Mouse (Mus musculus) embryo, embryonic 11.5 days (tissue): ENCODE data around the gene Cdk5rap3.

ENCODE experiments used
- DNase-seq: peaks from one replicate; pipeline ENCODE4 v3.0.0-alpha.2; 2012; ENCODE audit warnings: low read depth, low spot score

The Cdk5rap3 gene

DNA sequence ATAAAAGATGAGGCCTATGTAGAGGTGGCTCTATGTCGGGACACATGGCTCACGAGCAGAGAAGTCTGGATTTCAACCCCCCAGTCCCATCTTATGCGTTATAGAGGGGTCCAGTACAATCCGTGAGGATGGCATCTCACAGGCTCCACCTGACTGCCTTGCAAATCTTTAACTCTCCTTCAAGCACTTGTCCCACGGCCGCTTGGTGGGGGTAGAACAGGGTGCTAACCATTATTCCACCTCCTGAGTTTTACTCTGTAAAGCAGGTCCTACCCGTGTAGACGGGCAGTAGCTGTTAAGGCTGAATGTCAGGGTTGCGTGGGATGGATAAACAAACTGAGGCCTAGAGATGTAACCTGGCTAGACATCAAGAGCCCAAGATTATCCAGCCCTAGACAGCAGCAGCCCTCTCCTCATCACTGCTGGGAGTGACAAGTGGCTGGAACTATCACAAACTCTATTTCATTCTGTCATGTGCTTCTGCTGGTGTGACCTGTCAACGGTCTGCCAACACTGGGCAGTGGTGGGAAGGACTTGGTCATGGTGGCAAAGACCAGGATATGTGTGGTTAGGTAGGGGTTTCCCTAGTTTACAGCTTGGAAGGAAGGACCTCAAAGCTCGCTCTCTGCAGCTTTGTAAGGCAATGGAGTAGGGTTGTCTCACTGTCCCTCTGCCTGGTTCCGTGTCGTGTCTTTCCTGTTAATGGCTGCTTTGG lies 17.4 kb upstream of the Cdk5rap3 start:
- DNase-seq, result no peak

DNA sequence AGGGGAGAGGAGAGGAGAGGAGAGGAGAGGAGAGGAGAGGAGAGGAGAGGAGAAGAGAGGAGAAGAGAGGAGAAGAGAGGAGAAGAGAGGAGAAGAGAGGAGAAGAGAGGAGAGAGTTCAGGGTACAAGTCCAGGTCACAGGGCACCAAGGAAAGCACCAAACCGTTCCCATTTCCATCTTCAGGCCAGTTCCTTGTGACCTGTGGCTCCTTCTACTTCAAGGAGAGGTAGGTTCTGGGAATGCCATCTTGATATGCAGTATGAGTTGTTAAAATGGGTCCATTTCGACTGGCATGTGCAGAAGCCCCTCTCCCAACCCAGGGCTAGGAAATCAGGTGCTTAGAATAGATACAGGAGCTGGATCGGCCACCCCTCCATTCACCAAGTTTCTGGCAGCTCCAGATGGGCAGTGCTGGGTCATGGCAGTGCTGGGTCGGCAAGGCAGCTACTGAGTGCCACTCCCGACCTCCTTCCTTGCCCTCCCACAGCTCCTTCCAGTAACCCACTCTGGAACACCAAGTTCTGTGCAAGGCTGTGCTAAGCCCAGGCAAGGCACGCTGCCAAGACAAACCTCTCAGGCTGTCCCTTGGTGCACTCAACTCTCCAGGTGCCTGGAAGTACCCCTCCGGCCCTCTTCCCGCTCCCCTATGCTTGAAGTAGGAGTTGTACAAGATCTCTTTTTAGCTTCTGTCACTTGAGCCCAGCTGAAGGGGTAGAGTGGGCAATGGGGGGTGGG lies 15.2 kb upstream of the Cdk5rap3 start:
- no peak for DNase-seq

DNA sequence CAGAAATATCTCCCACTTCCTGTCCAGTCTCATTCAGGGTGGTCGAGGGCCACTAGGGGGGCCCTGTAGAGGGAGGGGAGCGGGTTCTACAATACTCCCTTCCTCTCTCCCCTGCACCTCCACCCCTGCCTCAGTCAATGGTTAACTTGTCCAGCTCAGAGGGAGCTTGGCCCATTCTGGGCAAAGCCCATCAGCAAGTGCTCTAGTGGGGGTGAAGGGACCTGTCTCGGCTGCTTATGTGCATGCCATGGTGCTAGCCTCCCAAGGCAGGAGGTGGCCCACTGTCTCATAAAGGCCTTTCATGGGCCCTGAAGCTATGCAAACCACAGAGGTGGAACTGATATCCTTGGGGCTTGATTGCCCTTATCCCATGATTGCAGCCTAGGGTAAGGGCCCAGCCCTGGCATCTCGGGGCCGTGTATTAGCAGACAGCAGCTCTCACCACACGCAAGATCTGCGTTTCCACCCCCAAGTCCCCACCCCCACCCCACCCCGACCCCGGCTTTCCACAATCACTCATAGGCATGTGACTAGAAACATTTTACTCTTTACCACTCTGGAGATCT lies 13.6 kb upstream of the Cdk5rap3 start:
- no peak for DNase-seq

DNA sequence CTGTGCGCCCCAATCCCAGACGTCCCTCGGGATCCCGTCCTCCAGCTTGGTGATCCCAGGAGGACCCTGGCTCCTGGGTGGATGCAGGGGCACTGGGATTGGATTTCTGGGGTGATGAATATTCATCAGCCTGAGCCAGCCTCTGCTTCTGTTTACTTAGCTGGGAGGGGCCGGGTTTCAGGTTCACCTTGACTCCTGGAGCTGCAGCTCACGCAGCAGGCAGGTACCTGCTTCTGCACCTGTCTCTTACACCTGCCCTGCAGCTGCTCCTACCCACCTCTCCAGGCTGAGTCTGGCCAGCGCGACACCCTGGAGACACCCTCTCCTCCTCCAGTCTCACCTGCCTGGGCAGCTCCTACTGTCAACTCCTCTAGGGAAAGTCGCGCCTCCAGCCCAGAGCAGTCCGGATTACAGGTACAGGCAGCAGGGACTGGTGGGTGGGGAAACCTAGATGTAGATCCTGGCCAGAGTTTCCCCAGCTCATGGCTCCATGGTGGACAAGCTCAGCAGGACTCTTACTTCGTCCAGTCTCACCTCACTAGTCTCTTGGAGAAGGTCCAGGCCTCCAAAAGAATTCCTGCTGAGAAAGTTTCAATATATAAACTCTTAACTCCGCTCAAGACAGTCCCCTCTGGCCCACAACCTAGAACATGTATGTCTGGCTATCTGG lies 12.9 kb upstream of the Cdk5rap3 start:
- DNase-seq, result no peak

DNA sequence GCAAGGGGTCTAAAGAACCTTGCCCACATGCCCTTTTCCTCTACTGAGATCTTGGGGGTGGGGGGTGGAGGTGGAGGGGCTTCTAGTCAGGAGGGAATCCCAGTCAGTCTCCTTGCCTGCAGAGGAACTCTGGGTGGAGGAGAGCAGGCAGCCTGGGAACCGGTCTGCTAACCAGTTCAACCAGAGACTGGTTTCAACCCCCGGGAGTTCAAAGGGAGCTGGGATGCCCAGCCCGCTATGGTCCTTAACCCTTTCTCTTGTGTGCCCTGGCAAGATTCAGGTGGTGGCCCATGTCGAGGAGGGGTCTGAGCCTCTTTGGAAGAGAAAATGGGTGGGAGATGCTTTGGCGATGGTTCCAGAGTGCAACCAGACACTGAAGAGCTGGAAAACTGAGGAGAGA lies 12.4 kb upstream of the Cdk5rap3 start:
- no peak for DNase-seq

DNA sequence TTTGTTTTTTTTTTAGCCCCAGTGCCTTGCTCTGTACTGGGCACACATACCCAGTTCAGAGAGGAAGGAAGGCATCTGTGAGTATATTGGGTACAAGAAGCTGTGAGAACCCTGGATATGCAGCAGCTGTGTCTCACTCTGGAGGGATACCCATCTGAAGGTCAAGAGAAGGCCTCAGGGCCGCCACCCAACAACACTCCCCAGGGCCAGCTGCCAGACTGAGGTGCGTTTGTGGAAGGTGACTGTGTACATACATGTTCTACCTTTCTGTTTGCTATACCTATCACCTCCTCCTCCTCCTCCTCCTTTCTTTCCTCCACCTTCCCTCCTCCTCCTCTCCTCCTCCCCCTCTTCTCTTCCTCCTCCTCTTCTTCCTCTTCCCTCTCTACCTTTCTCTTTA lies 11.8 kb upstream of the Cdk5rap3 start, which contains the start of gene Prr15l:
TSS of gene Prr15l (plus strand) at position 17 of the 400 bp plus-strand sequence.
- no peak for DNase-seq

DNA sequence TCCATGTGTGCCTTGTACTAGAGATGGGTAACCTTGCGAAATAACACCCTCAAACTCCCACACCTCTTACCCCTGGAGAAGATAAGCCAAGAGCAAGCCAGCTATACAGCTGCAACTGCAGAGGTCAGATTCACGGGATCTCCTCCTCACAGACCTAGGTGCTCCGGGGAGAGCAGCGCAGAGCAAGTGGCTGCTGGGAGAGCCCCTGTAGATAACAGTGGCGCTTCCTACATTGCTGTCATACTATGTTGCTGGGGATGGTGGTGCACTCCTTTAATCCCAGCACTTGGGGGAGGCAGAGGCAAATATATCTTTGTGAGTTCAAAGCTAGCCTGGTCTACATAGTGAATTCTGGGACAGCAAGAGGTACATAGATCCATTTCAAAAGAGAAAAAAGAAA lies 10.3 kb upstream of the Cdk5rap3 start:
- no peak for DNase-seq

DNA sequence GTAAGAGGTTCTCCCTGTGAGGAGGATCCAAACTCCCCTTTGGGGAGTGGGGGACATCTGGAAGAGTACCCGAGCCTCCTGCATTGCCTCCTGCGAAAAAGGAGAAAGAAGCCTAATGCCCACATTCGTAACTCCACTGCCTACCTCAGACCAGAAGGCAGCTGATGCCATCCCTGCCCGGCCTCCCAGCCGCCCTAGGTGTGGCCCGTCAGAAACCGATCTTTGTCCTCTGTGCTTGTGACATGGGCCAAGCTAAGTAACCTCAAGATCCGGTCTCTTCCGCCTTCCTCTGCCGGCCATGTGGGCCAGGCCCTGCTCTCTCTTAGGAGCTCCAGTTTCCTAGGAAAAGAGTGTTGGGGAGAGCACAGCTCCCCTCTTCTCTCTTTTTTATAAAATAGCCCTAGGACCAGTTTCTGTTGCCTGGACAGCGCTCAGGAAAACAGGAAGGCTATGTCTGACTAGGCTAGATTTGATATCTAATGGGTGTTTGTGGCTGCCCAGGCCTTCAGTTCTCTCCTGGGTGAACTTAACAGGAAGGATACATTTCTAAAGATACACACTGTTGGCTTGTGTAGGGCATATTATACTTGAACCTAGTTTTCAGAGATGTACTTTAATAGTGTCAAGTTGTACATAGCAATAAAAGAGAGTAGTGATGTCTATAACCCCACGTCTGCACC lies 9.3 kb upstream of the Cdk5rap3 start:
- DNase-seq, result no peak

DNA sequence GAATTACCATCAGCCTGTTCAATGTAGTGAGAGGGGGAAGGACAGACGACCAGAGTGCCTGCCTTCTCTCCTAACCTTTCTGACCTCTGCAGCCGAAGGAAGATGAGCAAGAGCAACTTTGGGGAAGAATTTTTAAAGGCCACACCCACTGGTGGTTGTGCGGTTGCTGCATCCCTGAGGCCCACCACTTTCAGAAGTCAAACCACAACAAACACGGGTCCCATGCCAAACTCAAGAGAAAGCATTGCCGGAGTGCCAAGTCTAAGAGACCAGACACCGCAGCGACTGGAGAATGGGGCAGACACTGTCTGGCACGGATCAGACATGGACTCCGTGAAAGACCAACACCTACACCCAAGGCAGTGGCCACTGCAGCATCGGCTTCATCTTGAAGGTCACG lies 8.6 kb upstream of the Cdk5rap3 start:
- DNase-seq, result no peak

DNA sequence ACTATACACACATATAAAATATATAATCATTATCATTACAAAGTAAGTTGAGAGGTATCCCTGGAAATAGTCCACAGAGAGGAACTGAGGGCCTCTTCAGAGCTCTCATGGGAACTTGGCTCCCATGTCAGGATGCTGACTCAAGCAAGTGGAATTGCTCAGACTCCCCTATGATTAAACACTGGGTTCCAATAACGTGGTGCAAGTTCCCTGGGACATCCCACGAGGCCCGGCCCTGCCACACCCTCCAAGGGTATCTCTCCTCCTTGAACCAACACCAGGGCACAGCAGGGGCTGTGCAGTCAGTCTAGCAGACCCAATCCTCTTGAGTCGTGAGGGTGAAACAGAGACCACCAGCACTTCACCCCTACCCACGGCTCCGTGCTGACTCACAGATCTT lies 2.7 kb upstream of the Cdk5rap3 start:
- no peak for DNase-seq

DNA sequence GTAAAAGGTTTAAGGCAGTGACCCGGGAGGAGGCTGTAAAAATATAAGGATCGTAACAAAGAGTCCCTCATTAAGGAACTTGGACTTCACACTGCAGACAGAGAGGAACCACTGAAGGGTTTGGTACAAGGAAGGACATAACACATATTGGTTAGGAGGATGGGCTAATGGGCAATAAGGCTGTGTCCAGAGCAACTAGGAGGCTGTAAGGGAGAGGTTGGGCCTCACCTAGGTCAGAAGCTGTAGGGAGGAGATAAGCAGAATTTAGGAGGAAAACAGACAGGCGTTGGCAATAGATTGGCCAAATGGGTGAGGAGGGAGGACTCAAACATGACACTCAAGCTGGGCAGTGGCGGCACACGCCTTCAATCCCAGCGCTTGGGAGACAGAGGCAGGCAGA lies 1.1 kb upstream of the Cdk5rap3 start:
- DNase-seq, result no peak

DNA sequence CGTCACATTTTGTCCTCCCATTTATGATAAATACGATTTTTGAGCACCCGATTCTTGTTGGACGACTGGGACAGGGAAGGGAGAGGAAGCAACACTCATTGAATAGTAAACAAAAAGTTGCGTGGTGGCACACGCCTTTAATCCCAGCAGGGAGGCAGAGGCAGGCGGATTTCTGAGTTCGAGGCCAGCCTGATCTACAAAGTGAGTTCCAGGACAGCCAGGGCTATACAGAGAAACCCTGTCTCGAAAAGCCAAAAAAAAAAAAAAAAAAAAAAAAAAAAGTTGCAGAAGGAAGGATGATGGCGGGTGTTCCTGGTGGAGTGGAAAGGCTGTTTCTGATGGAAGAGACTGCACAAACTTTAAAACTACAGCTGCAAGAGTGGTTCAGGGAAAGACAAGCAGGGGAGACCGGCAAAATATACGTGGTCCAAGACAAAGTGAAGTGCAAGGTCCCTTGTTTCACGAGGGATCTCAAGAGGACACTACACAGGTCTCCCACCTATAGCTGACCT lies 645 bp upstream of the Cdk5rap3 start:
- no peak for DNase-seq

DNA sequence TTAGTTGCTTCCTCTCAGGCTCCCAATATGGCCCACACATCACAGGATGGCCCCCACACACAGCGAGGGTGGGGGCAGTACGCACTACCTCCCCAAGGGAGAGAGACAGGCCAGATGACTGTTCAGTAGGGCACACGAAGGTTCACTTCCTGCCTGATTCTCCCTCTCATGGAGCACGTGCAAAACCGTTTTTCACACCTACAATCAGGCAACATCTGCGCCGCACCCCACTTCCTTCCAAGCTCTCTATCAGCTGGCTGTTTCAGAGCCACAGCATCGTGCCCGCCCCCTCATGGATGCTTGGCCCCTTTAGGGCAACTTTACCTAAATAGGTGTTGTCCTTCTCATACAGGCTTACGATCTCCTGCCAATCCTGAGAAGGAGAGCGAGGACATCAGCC lies 3.6 kb downstream of the Cdk5rap3 start:
- no peak for DNase-seq

DNA sequence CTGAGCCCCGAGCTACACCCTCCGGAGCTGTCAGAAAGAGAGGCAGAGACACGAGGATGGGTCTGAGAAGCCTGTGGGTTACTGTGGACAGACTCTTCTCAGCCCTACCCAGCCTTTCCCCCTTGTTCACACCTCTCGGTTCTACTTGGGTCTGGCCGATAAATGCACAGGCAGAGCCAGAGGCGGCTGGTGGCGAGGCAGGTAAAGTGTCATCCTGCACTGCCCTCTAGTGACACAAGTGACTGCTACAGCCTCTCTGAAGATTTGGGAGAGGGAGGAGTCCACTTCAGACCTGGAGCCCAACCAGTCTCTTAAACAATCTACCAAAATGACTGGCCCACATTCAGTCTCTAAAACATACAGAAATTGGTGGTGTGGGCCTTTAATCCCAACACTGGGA lies 6.3 kb downstream of the Cdk5rap3 start:
- DNase-seq, result peak; percentile 68

DNA sequence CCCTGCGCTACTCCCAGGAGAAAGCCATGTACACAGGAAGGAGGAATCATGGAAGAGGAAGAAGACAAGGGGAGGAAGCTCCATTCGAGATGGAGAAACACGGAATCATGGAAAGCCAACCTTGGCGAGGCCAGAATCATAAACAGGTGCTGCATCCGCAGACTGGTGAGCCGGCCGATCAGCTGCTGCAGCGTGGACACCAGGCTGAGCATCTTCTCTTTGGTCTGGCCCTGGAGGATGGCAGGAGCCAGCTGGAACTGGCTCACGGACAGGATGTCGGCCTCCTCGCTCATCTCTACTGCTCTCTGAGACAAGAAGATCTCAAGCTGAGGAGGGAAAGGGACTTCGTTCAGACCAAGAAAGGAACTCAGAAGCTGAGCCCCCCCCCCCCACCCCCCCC lies 7.7 kb downstream of the Cdk5rap3 start:
- no peak for DNase-seq

DNA sequence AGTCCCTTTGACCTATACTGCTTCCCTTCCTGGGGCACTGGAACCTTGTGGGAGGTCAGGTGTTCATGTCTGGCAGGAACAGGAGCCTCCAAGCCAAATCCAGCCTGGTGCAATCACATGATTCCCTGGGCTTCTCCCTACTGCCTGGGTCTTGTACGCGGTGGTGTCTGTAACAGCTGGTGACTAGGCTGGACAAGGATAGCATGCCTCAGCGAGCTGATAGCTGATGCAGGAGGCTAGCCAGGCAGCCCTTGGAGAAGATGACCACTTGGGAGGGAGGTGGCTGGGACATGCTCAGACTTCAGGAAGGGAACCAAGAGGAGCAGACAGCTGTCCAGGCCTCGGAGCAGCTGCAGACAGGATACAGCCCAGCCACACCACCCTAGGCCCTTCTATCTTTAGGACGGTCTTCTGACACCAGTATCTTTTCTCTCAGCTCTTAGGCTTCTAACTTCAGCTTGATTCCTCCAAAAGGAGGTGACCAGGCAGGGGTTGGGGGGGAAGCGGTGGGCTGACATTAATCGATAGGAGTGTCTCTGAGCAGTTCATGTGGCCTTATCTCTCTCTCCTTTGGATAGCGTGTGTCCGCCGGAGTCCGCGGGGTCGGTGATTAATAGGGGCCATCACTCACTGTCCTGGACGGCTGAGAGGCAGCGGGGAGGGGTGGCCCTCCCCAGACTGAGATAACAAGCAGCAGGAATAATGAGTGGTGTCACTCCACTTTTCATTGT lies 9.7 kb downstream of the Cdk5rap3 start:
- DNase-seq, result no peak

DNA sequence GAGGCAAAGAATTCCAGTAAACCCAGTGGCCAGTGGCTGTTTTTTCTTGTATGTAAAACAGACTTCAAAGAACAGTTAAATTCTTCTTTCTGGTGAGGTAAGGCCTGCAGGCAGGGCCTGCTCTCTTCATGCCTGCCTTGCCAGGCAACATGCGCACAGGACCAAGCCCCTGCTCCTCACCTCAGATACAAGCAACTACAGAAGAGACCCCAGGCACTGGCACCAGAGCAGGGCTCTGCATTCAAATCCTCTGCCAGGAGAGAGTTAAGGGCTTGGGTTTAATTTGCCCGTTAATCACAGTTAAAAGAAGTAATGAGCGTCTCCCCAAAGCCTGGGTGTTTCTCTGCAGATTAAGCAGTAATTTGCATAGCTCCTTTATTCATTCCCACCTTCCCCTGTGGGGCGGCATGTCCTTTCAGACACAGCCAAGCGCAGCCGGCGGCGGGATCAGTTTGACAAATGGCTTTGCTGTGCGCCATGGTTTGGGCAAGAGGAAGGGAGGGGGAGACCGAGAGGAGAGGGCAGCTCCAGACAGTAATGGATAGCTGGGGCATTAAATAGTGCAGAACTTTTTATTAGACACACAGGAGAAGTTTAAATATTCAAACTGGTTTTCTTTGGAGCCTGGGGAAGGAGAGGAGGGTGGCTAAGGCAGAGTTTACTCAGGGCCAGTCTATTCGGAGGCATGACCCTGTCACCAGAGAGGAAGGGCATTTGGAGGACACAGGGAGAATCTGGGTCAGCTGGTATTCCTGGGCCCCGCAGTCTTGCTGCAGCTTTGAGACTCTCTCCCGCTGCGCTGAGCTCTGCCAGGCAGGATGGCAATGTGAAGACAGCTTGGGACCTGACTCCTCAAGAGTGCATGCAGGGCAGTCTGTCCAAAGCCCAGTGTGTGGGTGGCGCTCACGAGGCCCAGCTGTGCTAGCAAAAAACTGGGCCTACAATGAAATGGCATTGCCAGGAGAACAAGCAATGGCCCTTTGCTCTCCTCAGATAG lies 13.4 kb downstream of the Cdk5rap3 start:
- peak; percentile 67 for DNase-seq

DNA sequence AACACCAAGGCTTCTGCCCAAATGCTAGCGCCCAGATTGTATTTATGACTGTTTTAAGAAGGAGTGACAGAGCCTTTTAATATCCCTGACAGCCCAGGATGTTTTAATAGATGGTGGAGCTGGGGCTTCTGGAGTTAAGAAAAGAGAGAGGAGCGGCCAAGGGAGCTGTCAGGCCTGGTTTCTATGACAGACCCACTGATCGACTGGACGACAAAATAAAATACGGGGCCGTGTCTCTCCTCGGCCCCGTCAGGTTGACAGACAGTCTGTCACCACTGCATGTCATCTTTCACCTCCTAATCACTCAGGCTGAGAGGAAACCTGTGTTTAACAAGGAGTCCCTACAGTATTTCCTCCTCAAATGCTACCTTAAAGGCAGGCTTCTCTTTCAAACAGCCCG lies 15.0 kb downstream of the Cdk5rap3 start:
- no peak for DNase-seq

DNA sequence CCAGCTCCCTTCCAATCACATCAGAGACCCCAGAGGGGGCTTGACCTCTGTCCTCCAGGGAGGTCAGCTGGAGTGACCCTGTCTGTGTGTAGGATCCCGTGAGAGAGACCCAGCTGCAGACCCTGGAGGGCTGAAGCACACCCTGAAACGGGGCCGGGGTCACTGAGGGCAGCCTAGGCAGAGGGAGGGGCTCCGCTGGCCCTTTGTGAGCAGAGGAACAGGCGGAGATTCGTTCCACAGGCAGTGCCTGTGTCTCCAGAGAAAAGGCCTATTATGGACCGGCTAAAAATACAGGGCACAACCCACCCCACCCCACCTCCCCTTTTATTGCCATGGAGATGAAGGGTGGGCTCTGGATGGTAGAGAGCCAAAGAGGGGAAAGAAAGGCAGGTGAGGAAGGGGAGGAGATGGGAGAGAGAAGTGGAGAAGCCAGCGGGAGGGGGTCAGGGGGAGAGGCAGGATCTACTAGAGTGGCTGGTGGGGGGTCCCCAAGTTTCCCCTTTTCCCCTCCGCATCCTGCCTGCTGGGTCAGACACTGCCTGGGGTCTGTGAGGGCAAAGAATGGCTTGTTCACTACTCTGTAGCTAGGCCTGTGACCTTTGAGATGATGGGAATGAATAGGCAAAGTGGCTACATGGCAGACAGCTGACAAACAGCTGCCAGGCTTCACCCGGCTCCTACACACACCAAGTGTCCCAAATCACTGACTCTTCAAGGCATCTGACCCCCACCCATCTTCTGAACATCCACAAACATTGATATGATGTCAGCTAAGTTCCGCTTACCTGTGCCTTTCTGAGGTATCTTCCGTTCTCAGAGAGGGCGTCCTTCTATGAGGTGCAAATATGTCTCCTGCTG lies 16.6 kb downstream of the Cdk5rap3 start:
- DNase-seq, result no peak
